Mouse (Mus musculus) bone marrow, adult 2 months (tissue): Measurements from ENCODE around the gene Dolpp1.

Source experiments
- CTCF ChIP-seq: fragments of 200-500 bp; IDR thresholded peaks from 2 replicates; pipeline ENCODE4 v1.5.1; 2011; ENCODE audit warnings: low read length, control low read depth; ENCODE audit not compliant: control insufficient read depth, insufficient read depth
- POLR2A ChIP-seq: fragments of 200-500 bp; IDR thresholded peaks from 2 replicates; pipeline ENCODE4 v1.6.1; 2011; ENCODE audit warnings: low read depth, mild to moderate bottlenecking, control low read depth, low read length, borderline replicate concordance; ENCODE audit not compliant: control insufficient read depth

- TF ChIP-seq CTCF (no peak), POLR2A (no peak)
Measured at GRCm38 (mm10) chr2:30409454-30410176, 17.6 kb downstream of the Dolpp1 start.
